Mouse (Mus musculus) embryonic facial prominence, embryonic 10.5 days (tissue): ENCODE measurements at regions not wholly inside any gene's neighbourhood (a gene's known extent, or its start where the extent isn't known, plus 50 kb on each side); places are given as distances from the start of the nearest gene placed in this dataset.

Source experiments
- DNase-seq: peaks from one replicate; pipeline ENCODE4 v3.0.0-alpha.2; 2017; ENCODE audit warnings: low spot score
- H3K27ac ChIP-seq: fragments of 300-500 bp; sonication (generic); replicated peaks from 2 replicates; pipeline ENCODE4 v1.5.1; 2016; ENCODE audit warnings: mild to moderate bottlenecking
- H3K27me3 ChIP-seq: fragments of 300-500 bp; sonication (generic); replicated peaks from 2 replicates; pipeline ENCODE4 v1.6.1; 2016; ENCODE audit warnings: low read depth, mild to moderate bottlenecking; ENCODE audit not compliant: poor library complexity, severe bottlenecking
- H3K36me3 ChIP-seq: fragments of 300-500 bp; sonication (generic); replicated peaks from 2 replicates; pipeline ENCODE4 v1.6.1; 2016; ENCODE audit warnings: mild to moderate bottlenecking, moderate library complexity
- H3K4me1 ChIP-seq: fragments of 300-500 bp; sonication (generic); 2 replicates; pipeline ENCODE4 v1.6.1; 2016
- H3K4me3 ChIP-seq: fragments of 300-500 bp; sonication (generic); 2 replicates; pipeline ENCODE4 v1.5.1; 2016; ENCODE audit warnings: mild to moderate bottlenecking, moderate library complexity
- H3K9me3 ChIP-seq: fragments of 300-500 bp; sonication (generic); 2 replicates; pipeline ENCODE4 v1.6.1; 2016; ENCODE audit warnings: mild to moderate bottlenecking
- WGBS: fragments of 180-500 bp; shearing (Covaris S2); methylation state at CpG from one replicate; pipeline ENCODE4 v1.1.7; 2016; 5-methylcytosine and 5-hydroxymethylcytosine counted together

DNA sequence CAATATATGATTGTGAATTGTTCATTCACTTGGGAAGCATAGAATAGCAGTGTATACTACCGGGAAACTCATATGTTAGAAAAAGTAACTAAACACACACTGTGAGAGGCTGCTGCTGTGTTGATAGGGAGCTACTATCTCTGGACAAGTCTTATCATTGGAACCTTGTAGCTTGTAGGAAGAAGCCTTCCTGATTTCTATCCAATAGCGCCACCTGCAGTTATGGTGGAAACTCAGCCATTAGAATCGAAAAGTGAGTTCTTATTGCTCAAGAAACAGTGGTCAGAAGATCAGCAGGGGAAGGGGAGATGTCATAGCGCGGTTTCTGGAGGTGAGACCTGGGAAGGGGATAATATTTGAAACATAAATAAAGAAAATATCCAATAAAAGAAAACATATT, 1245.1 kb upstream of the Cdh6 start:
- DNase-seq, result peak; percentile 8

DNA sequence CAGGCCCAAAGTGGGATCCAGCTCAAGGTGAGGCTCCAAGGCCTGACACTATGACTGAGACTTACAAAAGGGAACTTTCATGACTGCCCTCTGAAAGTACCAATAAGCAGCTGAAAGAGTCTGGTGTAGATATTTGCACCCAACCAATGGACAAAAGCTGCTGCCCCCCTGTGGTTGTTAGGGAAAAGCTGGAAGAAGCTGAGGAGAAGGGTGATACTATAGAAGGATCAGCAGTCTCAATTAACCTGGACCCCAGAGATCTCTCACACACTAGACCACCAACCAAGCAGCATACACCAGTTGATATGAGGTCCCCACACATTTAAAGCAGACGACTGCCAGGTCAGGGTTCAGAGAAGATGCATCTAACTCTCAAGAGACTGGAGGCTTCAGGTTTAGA, 1211.9 kb upstream of the Cdh6 start:
- no peak for DNase-seq
- Histone ChIP-seq H3K27ac (no peak overlapping the region), H3K36me3 (no peaks in the 10 kb centered on the region), H3K4me1 (no peaks in the 10 kb centered on the region), H3K9me3 (no peaks in the 10 kb centered on the region), H3K4me3 (no peak overlapping the region), H3K27me3 (no peaks in the 10 kb centered on the region)
- WGBS, result 60% methylated on average over 1 of the region's 1 CpGs

More for the DNA sequence above, 1245.1 kb upstream of the Cdh6 start:
- WGBS, result 48% methylated on average over 5 of the region's 5 CpGs
- no peak overlapping the region for H3K27ac ChIP-seq
- H3K4me3 ChIP-seq, result no peak overlapping the region
- no peaks in the 10 kb centered on the region for H3K27me3 ChIP-seq
- H3K9me3 ChIP-seq, result no peaks in the 10 kb centered on the region
- H3K4me1 ChIP-seq, result no peaks in the 10 kb centered on the region
- no peaks in the 10 kb centered on the region for H3K36me3 ChIP-seq

- Histone ChIP-seq H3K4me1 (no peaks in the 10 kb centered on the region), H3K27me3 (no peaks in the 10 kb centered on the region), H3K27ac (no peak overlapping the region), H3K36me3 (no peaks in the 10 kb centered on the region), H3K9me3 (no peaks in the 10 kb centered on the region), H3K4me3 (no peak overlapping the region)
- no peak for DNase-seq
Measured at GRCm38 (mm10) chr15:14378340-14378739, 1204.9 kb upstream of the Cdh6 start.
